In genomic region chr3:149190856-149191576, GRCm38 (mm10) we compare ENCODE assay signal across 10 mouse cellular contexts.
DNase-seq lines count a peak whose midpoint lies in the region; ATAC-seq and TF ChIP-seq lines count a peak whose summit lies in the region.
"Had no signal": no experiment of that assay in that cellular context is flagged by ENCODE, and none has a peak within 500 bp of the region (broad histone marks: within the 10 kb centered on the region; RNA-seq: fewer than 3 reads in every experiment).

No protein-coding gene starts in this region.

- H3K4me3 ChIP-seq in heart, adult 2 months, result peak overlapping the region; percentile 42
- no peak overlapping the region for H3K4me3 ChIP-seq in heart, embryonic 10.5 days
- H3K4me3 ChIP-seq in forebrain, postnatal 0 days (ENCODE audit: low read depth, low read length), result peak overlapping the region; percentile 33

- no peak for TF ChIP-seq POLR2A in heart, adult 2 months (IDR thresholded peaks at IDR 0.05; ENCODE audit: insufficient read depth, low read depth, low read length)

- peaks cover 2% of the 10 kb centered on the region for H3K36me3 ChIP-seq in heart, adult 2 months (ENCODE audit: control insufficient read depth, insufficient read depth, low read length)
- H3K36me3 ChIP-seq in heart, embryonic 10.5 days, result no peaks in the 10 kb centered on the region
- H3K36me3 ChIP-seq in forebrain, postnatal 0 days (ENCODE audit: insufficient read depth), result no peaks in the 10 kb centered on the region
- no peaks in the 10 kb centered on the region for H3K36me3 ChIP-seq in splenic B cell, adult 2 months (ENCODE audit: control insufficient read depth, insufficient read depth, low read length, poor library complexity, severe bottlenecking)

- intact Hi-C loops in heart, adult 2 months (cut with DNase I), result loop anchor here (1.0 kb wide), 1 partner anchor 28 kb away; no protein-coding TSS in a partner anchor
- intact Hi-C loops in gastrocnemius, postnatal 14 days (cut with DNase I; ENCODE audit: low total_unique reads), result no loop called here

- 0 out of 2 replicates have a peak, but pooled peaks have one; percentile 12 for TF ChIP-seq EP300 in heart, adult 2 months (IDR thresholded peaks at IDR 0.05; ENCODE audit: insufficient read depth, low read depth, low read length)

- H3K9me3 ChIP-seq in heart, embryonic 10.5 days, result no peaks in the 10 kb centered on the region
- H3K9me3 ChIP-seq in forebrain, postnatal 0 days (ENCODE audit: low read length), result no peaks in the 10 kb centered on the region

- H3K4me2 ChIP-seq in forebrain, postnatal 0 days (ENCODE audit: low read depth), result peak overlapping the region; percentile 47

- 42% methylated on average over 19 of the region's 19 CpGs for WGBS in heart, adult 2 months
- WGBS in heart, embryonic 10.5 days, result 82% methylated on average over 19 of the region's 19 CpGs
- 9% methylated on average over 19 of the region's 19 CpGs for WGBS in forebrain, postnatal 0 days

- peak; percentile 24 to 25 for DNase-seq in heart, adult 2 months
- no peak for DNase-seq in heart, embryonic 10.5 days (ENCODE audit: low spot score)
- peak; percentile 7 to 30 for DNase-seq in right cerebral cortex, adult 2 months (ENCODE audit: low spot score in 2 of 2)
- DNase-seq in right cerebral cortex, postnatal 4 days, result no peak
- DNase-seq in forebrain, postnatal 0 days, result peak; percentile 36
- DNase-seq in splenic B cell, adult 2 months (ENCODE audit: low read depth, low spot score), result peak; percentile 2
- no peak for DNase-seq in gastrocnemius, postnatal 14 days
- DNase-seq: adrenal gland, postnatal 36 days; thymus, adult 18-20 months had no signal

- peak; percentile 66; the same call in 1 of the 2 replicates for ATAC-seq in forebrain, postnatal 0 days
- no peak for ATAC-seq in inflammation-experienced regulatory T-cells, adult 6 months

- no peak for TF ChIP-seq CTCF in heart, adult 2 months (IDR thresholded peaks at IDR 0.05)
- TF ChIP-seq CTCF in forebrain, postnatal 0 days (IDR thresholded peaks at IDR 0.05; ENCODE audit: low read depth), result no peak

- H3K27me3 ChIP-seq in heart, adult 2 months (ENCODE audit: control insufficient read depth, insufficient read depth, low read length), result no peaks in the 10 kb centered on the region
- H3K27me3 ChIP-seq in heart, embryonic 10.5 days (ENCODE audit: insufficient read depth, poor library complexity, severe bottlenecking), result no peaks in the 10 kb centered on the region
- no peaks in the 10 kb centered on the region for H3K27me3 ChIP-seq in forebrain, postnatal 0 days (ENCODE audit: insufficient read depth, low read length)
- H3K27me3 ChIP-seq in splenic B cell, adult 2 months (ENCODE audit: control insufficient read depth, insufficient read depth, low read length, poor library complexity, severe bottlenecking), result no peaks in the 10 kb centered on the region

- no peaks in the 10 kb centered on the region; the same call in none of the 2 replicates for H3K4me1 ChIP-seq in heart, adult 2 months (ENCODE audit: control insufficient read depth, insufficient read depth, low read length)
- peaks cover 6% of the 10 kb centered on the region; the same call in 1 of the 2 replicates for H3K4me1 ChIP-seq in heart, embryonic 10.5 days
- H3K4me1 ChIP-seq in forebrain, postnatal 0 days (ENCODE audit: insufficient read depth), result no peaks in the 10 kb centered on the region

- peak overlapping the region; percentile 17; the same call in 1 of the 2 replicates for H3K9ac ChIP-seq in heart, adult 2 months (ENCODE audit: low read depth, low read length)
- no peak overlapping the region; the same call in 1 of the 2 replicates for H3K9ac ChIP-seq in forebrain, postnatal 0 days

- no peaks in the 10 kb centered on the region for H3K79me2 ChIP-seq in heart, adult 2 months (replicated peaks; ENCODE audit: control insufficient read depth, insufficient read depth, low read length)

- H3K27ac ChIP-seq in heart, adult 2 months, result peak overlapping the region; percentile 56
- no peak overlapping the region for H3K27ac ChIP-seq in heart, embryonic 10.5 days
- no peak overlapping the region for H3K27ac ChIP-seq in forebrain, postnatal 0 days (ENCODE audit: low read depth, low read length)

Comparison
In these comparisons a context has a peak if more than half of its experiments do, and no peak if none do; other contexts are left out.
1. DNase-seq: peak in heart, adult 2 months (2 of 2), right cerebral cortex, adult 2 months (2 of 2), forebrain, postnatal 0 days (single experiment) and splenic B cell, adult 2 months (single experiment); none in heart, embryonic 10.5 days (single experiment), right cerebral cortex, postnatal 4 days (single experiment) and gastrocnemius, postnatal 14 days (single experiment).